Comparison of ENCODE assay signal across 9 mouse cellular contexts in genomic region chr2:94289169-94289568, GRCm38 (mm10).
DNase-seq lines count a peak whose midpoint lies in the region; ATAC-seq lines count a peak whose summit lies in the region.
"Had no signal": no experiment of that assay in that cellular context is flagged by ENCODE, and none has a peak within 500 bp of the region (broad histone marks: within the 10 kb centered on the region; RNA-seq: fewer than 3 reads in every experiment).

No protein-coding gene starts in this region.

- peak; percentile 95 for ATAC-seq in hindbrain, embryonic 11.5 days (ENCODE audit: low FRiP score)
- peak; percentile 58 for ATAC-seq in limb, embryonic 13.5 days (ENCODE audit: low FRiP score, low read depth)
- ATAC-seq in megakaryocyte, adult 5-6 weeks (ENCODE audit: poor library complexity, severe bottlenecking), result no peak

- peak overlapping the region; percentile 8; the same call in 1 of the 2 replicates for H3K9ac ChIP-seq in hindbrain, embryonic 11.5 days (ENCODE audit: low read depth, low read length)
- H3K9ac ChIP-seq in limb, embryonic 13.5 days, result peak overlapping the region; percentile 19; the same call in 1 of the 2 replicates

- H3K4me3 ChIP-seq in hindbrain, embryonic 11.5 days (ENCODE audit: low read depth, low read length), result no peak overlapping the region
- H3K4me3 ChIP-seq in limb, embryonic 13.5 days, result no peak overlapping the region
- H3K4me3 ChIP-seq: myocyte had no signal

- no peaks in the 10 kb centered on the region for H3K36me3 ChIP-seq in hindbrain, embryonic 11.5 days (ENCODE audit: control insufficient read depth, insufficient read depth, low read length)
- H3K36me3 ChIP-seq in limb, embryonic 13.5 days, result no peaks in the 10 kb centered on the region

- H3K27me3 ChIP-seq in hindbrain, embryonic 11.5 days (ENCODE audit: control insufficient read depth, insufficient read depth, low read length), result no peaks in the 10 kb centered on the region
- peaks cover 6% of the 10 kb centered on the region; the same call in 1 of the 2 replicates for H3K27me3 ChIP-seq in limb, embryonic 13.5 days

- DNase-seq in layer of hippocampus, adult 11-12 months (ENCODE audit: low spot score), result peak; percentile 49
- no peak for DNase-seq in layer of hippocampus, adult 9-10 months (ENCODE audit: low spot score)
- DNase-seq in embryo, embryonic 11 days, result peak; percentile 82
- peak; percentile 80 for DNase-seq in hindbrain, embryonic 11.5 days (ENCODE audit: low spot score)
- DNase-seq in ovary, postnatal 36 days (ENCODE audit: low spot score), result peak; percentile 12
- no peak for DNase-seq in T-cell, adult 2 months (ENCODE audit: low spot score)

- peaks cover 3% of the 10 kb centered on the region; the same call in 1 of the 2 replicates for H3K4me1 ChIP-seq in hindbrain, embryonic 11.5 days (replicated peaks; ENCODE audit: control insufficient read depth, insufficient read depth, low read length)
- H3K4me1 ChIP-seq in limb, embryonic 13.5 days, result peaks cover 12% of the 10 kb centered on the region

- no peaks in the 10 kb centered on the region for H3K9me3 ChIP-seq in hindbrain, embryonic 11.5 days (ENCODE audit: control insufficient read depth, low read length)
- H3K9me3 ChIP-seq in limb, embryonic 13.5 days, result no peaks in the 10 kb centered on the region

- H3K4me2 ChIP-seq in hindbrain, embryonic 11.5 days (replicated peaks; ENCODE audit: low read depth, low read length), result no peak overlapping the region; the same call in 1 of the 2 replicates
- no peak overlapping the region for H3K4me2 ChIP-seq in limb, embryonic 13.5 days (replicated peaks)

- H3K27ac ChIP-seq in hindbrain, embryonic 11.5 days (ENCODE audit: low read depth, low read length), result peak overlapping the region; percentile 69; the same call in 1 of the 2 replicates
- no peak overlapping the region for H3K27ac ChIP-seq in limb, embryonic 13.5 days

- 3% methylated on average over 2 of the region's 2 CpGs for WGBS in hindbrain, embryonic 11.5 days
- WGBS in limb, embryonic 13.5 days, result 0% methylated on average over 2 of the region's 2 CpGs

Comparison
In these comparisons a context has a peak if more than half of its experiments do, and no peak if none do; other contexts are left out.
1. DNase-seq: peak in layer of hippocampus, adult 11-12 months (single experiment), embryo, embryonic 11 days (single experiment), hindbrain, embryonic 11.5 days (single experiment) and ovary, postnatal 36 days (single experiment); none in layer of hippocampus, adult 9-10 months (single experiment) and T-cell, adult 2 months (single experiment).